Mouse (Mus musculus): ENCODE results near the gene Fam71f2. TPM values are rescaled to one million over a fixed set of nuclear protein-coding genes. Genes with fewer than 3 reads are reported as not detected.

The Fam71f2 gene
- polyA plus RNA-seq, 1 experiment from 2014 or later, result 0.51 TPM

- H3K27ac ChIP-seq, result no peak overlapping the region
- H3K4me1 ChIP-seq, result no peaks in the 10 kb centered on the region
- ATAC-seq (ENCODE audit: borderline replicate concordance, extremely low read depth, low FRiP score, low TSS enrichment), result no peak
- H3K27me3 ChIP-seq, result no peaks in the 10 kb centered on the region
- H3K9me3 ChIP-seq, result no peaks in the 10 kb centered on the region
- no peak overlapping the region for H3K9ac ChIP-seq
- H3K36me3 ChIP-seq, result no peaks in the 10 kb centered on the region
- H3K4me2 ChIP-seq, result no peak overlapping the region
- WGBS, result 31% methylated on average over 7 of the region's 7 CpGs
- H3K4me3 ChIP-seq, result no peak overlapping the region
Observed at GRCm38 (mm10) chr6:29280671-29281070, 1.3 kb downstream of the Fam71f2 start.

- ATAC-seq (ENCODE audit: borderline replicate concordance, extremely low read depth, low FRiP score, low TSS enrichment), result no peak
Observed at GRCm38 (mm10) chr6:29286870-29287269, 7.5 kb downstream of the Fam71f2 start.

DNA sequence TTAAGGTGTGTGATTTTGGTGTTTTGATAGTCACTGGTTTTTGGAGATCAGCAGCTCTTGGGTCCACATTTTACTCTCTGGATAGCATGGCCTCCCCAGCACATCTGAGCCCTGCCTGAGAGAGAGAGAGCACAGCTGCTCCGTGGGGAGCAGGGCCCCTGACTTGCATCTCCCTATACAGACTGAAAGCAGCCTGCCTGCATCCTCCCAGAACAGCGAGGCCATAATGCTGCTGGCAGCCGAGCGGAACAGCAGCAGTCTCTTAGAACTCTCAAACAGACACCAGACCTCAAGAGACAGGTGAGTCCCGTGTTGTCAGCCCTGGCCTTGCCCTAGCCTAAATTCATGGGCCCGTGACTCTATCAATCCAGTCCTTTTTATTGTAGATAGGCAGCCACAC is 8.1 kb downstream of the Fam71f2 start:
- Histone ChIP-seq H3K4me3 (no peak overlapping the region), H3K27ac (no peak overlapping the region), H3K9ac (no peak overlapping the region), H3K9me3 (no peaks in the 10 kb centered on the region), H3K4me1 (no peaks in the 10 kb centered on the region), H3K27me3 (no peaks in the 10 kb centered on the region), H3K36me3 (no peaks in the 10 kb centered on the region), H3K4me2 (no peak overlapping the region)
- no peak for ATAC-seq (ENCODE audit: borderline replicate concordance, extremely low read depth, low FRiP score, low TSS enrichment)
- 55% methylated on average over 6 of the region's 6 CpGs for whole genome bisulfite sequencing

More at GRCm38 (mm10) chr6:29286870-29287269, 7.5 kb downstream of the Fam71f2 start:
- H3K36me3 ChIP-seq, result no peaks in the 10 kb centered on the region
- H3K9me3 ChIP-seq, result no peaks in the 10 kb centered on the region
- H3K9ac ChIP-seq, result no peak overlapping the region
- no peak overlapping the region for H3K4me2 ChIP-seq
- 71% methylated on average over 7 of the region's 7 CpGs for whole genome bisulfite sequencing
- H3K4me1 ChIP-seq, result no peaks in the 10 kb centered on the region
- H3K27ac ChIP-seq, result no peak overlapping the region
- H3K27me3 ChIP-seq, result no peaks in the 10 kb centered on the region
- H3K4me3 ChIP-seq, result no peak overlapping the region

GRCm38 (mm10) chr6:29287944-29288343 is 8.6 kb downstream of the Fam71f2 start:
- no peaks in the 10 kb centered on the region for H3K4me1 ChIP-seq
- no peaks in the 10 kb centered on the region for H3K36me3 ChIP-seq
- H3K4me3 ChIP-seq, result no peak overlapping the region
- no peak overlapping the region for H3K27ac ChIP-seq
- H3K9ac ChIP-seq, result no peak overlapping the region
- no peaks in the 10 kb centered on the region for H3K27me3 ChIP-seq
- 64% methylated on average over 5 of the region's 5 CpGs for WGBS
- no peaks in the 10 kb centered on the region for H3K9me3 ChIP-seq
- H3K4me2 ChIP-seq, result no peak overlapping the region
- ATAC-seq (ENCODE audit: borderline replicate concordance, extremely low read depth, low FRiP score, low TSS enrichment), result no peak

DNA sequence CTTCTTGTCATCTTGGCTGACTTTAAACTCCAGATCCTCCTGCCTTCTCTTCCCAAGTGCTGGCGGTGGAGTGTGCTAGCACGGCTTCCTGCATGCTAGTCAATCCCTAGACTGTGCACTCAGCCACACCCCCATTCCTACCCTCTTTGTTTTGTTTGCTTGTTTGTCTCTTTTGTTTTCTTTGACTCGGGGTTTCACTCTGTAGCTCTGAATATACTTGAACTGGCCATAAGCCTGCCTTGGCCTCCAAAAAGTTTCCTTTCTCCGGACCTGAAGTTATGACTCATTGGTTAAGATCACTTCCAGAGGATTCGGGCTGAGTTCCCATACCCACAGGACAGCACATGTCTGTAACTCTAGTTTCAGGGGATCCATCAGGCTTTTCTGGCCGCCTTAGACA is 9.3 kb downstream of the Fam71f2 start:
- no peak for ATAC-seq (ENCODE audit: borderline replicate concordance, extremely low read depth, low FRiP score, low TSS enrichment)
- no peaks in the 10 kb centered on the region for H3K9me3 ChIP-seq
- H3K36me3 ChIP-seq, result no peaks in the 10 kb centered on the region
- no peaks in the 10 kb centered on the region for H3K27me3 ChIP-seq
- no peak overlapping the region for H3K4me3 ChIP-seq
- WGBS, result 58% methylated on average over 6 of the region's 6 CpGs
- H3K9ac ChIP-seq, result no peak overlapping the region
- no peak overlapping the region for H3K27ac ChIP-seq
- no peak overlapping the region for H3K4me2 ChIP-seq
- no peaks in the 10 kb centered on the region for H3K4me1 ChIP-seq

DNA sequence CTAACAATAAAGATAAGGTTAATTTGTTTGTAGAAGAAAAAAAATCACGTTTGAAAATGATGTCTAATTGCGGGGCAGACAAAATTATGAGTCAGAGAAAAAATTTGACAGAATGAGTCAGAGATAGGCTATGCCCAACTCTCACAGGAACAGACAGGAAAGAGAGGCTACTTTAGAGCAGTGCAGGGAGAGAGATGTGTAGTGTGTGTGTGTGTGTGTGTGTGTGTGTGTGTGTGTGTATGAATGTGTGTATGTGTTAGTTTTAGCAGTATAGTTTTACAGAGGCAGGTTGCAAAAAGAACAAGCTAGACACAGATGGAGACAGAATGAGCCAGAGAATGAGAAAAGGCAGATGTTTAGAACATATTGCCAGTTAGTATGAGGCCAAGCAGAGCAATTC is 19.7 kb downstream of the Fam71f2 start:
- Histone ChIP-seq H3K27ac (no peak overlapping the region), H3K4me3 (no peak overlapping the region)
- WGBS, result 52% methylated on average over 2 of the region's 2 CpGs

GRCm38 (mm10) chr6:29303251-29303650 is 23.9 kb downstream of the Fam71f2 start:
- Histone ChIP-seq H3K9me3 (no peaks in the 10 kb centered on the region), H3K27me3 (no peaks in the 10 kb centered on the region), H3K4me1 (no peaks in the 10 kb centered on the region), H3K27ac (no peak overlapping the region), H3K36me3 (no peaks in the 10 kb centered on the region), H3K4me2 (no peak overlapping the region), H3K4me3 (no peak overlapping the region), H3K9ac (no peak overlapping the region)
- no peak for ATAC-seq (ENCODE audit: borderline replicate concordance, extremely low read depth, low FRiP score, low TSS enrichment)

More for the DNA sequence above, 19.7 kb downstream of the Fam71f2 start:
- Histone ChIP-seq H3K4me1 (no peaks in the 10 kb centered on the region), H3K9me3 (no peaks in the 10 kb centered on the region), H3K4me2 (no peak overlapping the region), H3K36me3 (no peaks in the 10 kb centered on the region), H3K27me3 (no peaks in the 10 kb centered on the region), H3K9ac (no peak overlapping the region)
- no peak for ATAC-seq (ENCODE audit: borderline replicate concordance, extremely low read depth, low FRiP score, low TSS enrichment)

DNA sequence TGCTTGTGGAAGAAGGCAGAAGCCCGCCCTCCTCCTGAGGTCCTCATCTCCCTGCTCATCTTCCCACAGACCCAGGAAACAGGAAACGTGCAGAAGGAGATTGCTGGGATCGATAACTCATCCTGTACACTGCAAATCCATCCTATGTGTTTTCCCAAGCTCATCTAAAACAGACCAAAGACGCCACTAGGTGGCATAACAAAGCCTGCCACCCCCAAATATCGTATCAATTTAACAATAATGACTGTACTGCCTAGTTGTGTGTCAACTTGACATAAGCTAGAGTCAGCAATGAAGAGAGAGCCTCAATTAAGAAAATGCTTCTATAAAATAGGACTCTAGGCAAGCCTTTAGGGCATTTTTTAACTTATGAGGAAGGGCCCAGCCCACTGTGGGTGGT is 24.3 kb downstream of the Fam71f2 start:
- Histone ChIP-seq H3K4me1 (no peaks in the 10 kb centered on the region), H3K9me3 (no peaks in the 10 kb centered on the region), H3K4me3 (no peak overlapping the region), H3K27me3 (no peaks in the 10 kb centered on the region), H3K4me2 (no peak overlapping the region), H3K36me3 (no peaks in the 10 kb centered on the region), H3K27ac (no peak overlapping the region), H3K9ac (no peak overlapping the region)
- no peak for ATAC-seq (ENCODE audit: borderline replicate concordance, extremely low read depth, low FRiP score, low TSS enrichment)
- WGBS, result 35% methylated on average over 5 of the region's 5 CpGs

GRCm38 (mm10) chr6:29305462-29305861 is 26.1 kb downstream of the Fam71f2 start:
- WGBS, result 86% methylated on average over 4 of the region's 4 CpGs
- Histone ChIP-seq H3K4me3 (no peak overlapping the region), H3K27ac (no peak overlapping the region), H3K4me2 (no peak overlapping the region), H3K4me1 (no peaks in the 10 kb centered on the region), H3K27me3 (no peaks in the 10 kb centered on the region), H3K9ac (no peak overlapping the region), H3K9me3 (no peaks in the 10 kb centered on the region), H3K36me3 (no peaks in the 10 kb centered on the region)
- no peak for ATAC-seq (ENCODE audit: borderline replicate concordance, extremely low read depth, low FRiP score, low TSS enrichment)

DNA sequence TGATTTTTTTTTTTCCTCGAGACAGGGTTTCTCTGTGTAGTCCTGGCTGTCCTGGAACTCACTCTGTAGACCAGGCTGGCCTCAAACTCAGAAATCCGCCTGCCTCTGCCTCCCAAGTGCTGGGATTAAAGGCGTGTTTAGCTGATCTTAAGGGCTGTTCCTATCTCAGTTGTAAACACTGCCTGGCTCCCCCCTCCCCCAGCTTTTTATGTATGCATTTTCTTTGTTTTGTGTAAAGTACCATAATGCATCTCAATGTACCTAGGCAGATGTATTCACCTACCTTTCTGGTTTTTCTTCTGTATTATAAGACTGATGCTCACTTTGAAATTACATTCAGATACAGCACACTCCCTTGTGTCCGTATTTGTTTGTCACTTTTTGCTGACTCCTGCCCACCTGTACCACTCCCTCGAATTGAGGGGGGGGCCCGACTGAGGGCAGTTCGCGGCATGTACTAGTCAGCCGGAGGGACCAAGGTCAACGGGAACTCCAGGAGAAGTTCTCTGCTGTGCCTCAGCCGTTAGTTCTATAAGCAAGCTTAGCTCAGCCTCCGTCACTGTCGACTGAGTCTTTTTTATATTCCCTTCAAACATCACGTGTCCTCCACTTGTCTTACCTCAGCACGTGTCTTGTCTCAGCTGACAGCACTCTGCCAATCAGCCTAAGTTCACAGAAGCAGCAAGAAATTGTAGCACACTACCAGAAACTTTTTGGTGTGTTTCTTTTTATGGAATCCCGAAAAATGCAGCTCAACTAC is 29.6 kb downstream of the Fam71f2 start:
- ATAC-seq (ENCODE audit: borderline replicate concordance, extremely low read depth, low FRiP score, low TSS enrichment), result no peak
- no peak overlapping the region for H3K9ac ChIP-seq
- no peaks in the 10 kb centered on the region for H3K36me3 ChIP-seq
- H3K4me3 ChIP-seq, result no peak overlapping the region
- H3K4me1 ChIP-seq, result no peaks in the 10 kb centered on the region
- no peaks in the 10 kb centered on the region for H3K9me3 ChIP-seq
- no peak overlapping the region for H3K4me2 ChIP-seq
- WGBS, result 85% methylated on average over 16 of the region's 16 CpGs
- H3K27me3 ChIP-seq, result no peaks in the 10 kb centered on the region
- no peak overlapping the region for H3K27ac ChIP-seq

GRCm38 (mm10) chr6:29313690-29314202 is 34.4 kb downstream of the Fam71f2 start:
- H3K4me3 ChIP-seq, result no peak overlapping the region
- no peaks in the 10 kb centered on the region for H3K9me3 ChIP-seq
- ATAC-seq (ENCODE audit: borderline replicate concordance, extremely low read depth, low FRiP score, low TSS enrichment), result no peak
- 62% methylated on average over 14 of the region's 14 CpGs for WGBS
- H3K27ac ChIP-seq, result no peak overlapping the region
- no peak overlapping the region for H3K4me2 ChIP-seq
- no peaks in the 10 kb centered on the region for H3K4me1 ChIP-seq
- H3K27me3 ChIP-seq, result no peaks in the 10 kb centered on the region
- no peaks in the 10 kb centered on the region for H3K36me3 ChIP-seq
- H3K9ac ChIP-seq, result no peak overlapping the region

DNA sequence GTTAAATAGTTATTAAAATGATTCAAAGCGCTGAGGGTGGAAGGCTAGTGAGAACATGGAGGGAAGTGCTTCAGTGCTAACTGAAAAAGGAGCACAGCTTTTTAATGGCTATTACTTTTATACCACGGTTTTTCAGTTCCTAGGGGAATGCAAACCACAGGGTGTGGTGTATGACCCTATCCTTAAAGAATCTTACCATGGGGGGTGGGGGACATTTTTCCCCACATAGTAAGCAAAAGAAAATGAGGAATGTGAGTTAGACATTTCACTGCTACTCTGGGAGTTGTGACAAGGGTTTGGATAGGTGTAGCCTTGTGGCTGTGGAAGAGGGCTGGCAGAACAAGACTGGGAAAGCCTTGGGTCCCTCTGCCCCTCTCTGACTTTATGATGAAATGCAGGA is 37.9 kb downstream of the Fam71f2 start:
- Histone ChIP-seq H3K4me2 (no peak overlapping the region), H3K4me3 (no peak overlapping the region), H3K27ac (no peak overlapping the region), H3K9ac (no peak overlapping the region), H3K4me1 (no peaks in the 10 kb centered on the region), H3K27me3 (no peaks in the 10 kb centered on the region), H3K9me3 (no peaks in the 10 kb centered on the region), H3K36me3 (no peaks in the 10 kb centered on the region)
- 64% methylated on average over 2 of the region's 2 CpGs for WGBS
- no peak for ATAC-seq (ENCODE audit: borderline replicate concordance, extremely low read depth, low FRiP score, low TSS enrichment)
